Mouse (Mus musculus) hindbrain, postnatal 0 days (tissue): ENCODE data around the gene Rbpjl. TPM values are rescaled to one million over a fixed set of nuclear protein-coding genes. Genes with fewer than 3 reads are reported as not detected.

Experiments
- ATAC-seq: fragments of 200-750 bp; cut with Nextera tagmentation; 2 replicates; pipeline ENCODE4 v1.8.0; 2017; ENCODE audit warnings: mild to moderate bottlenecking, moderate TSS enrichment, moderate library complexity
- DNase-seq: peaks from one replicate; pipeline ENCODE4 v3.0.0-alpha.2; 2015; ENCODE audit warnings: low spot score
- H3K27ac ChIP-seq: fragments of 300-500 bp; sonication (generic); 2 replicates; pipeline ENCODE4 v1.5.1; 2014; ENCODE audit warnings: mild to moderate bottlenecking
- H3K27me3 ChIP-seq: fragments of 300-500 bp; sonication (generic); 2 replicates; pipeline ENCODE4 v1.6.1; 2014; ENCODE audit warnings: low read length, mixed read lengths; ENCODE audit not compliant: insufficient read depth
- H3K36me3 ChIP-seq: fragments of 300-500 bp; sonication (generic); 2 replicates; pipeline ENCODE4 v1.6.1; 2014; ENCODE audit warnings: low read length, mixed read lengths; ENCODE audit not compliant: insufficient read depth
- H3K4me1 ChIP-seq: fragments of 300-500 bp; sonication (generic); 2 replicates; pipeline ENCODE4 v1.6.1; 2014; ENCODE audit warnings: antibody characterized with exemption, low read length, mixed read lengths; ENCODE audit not compliant: insufficient read depth
- H3K4me2 ChIP-seq: fragments of 300-500 bp; sonication (generic); 2 replicates; pipeline ENCODE4 v1.6.1; 2014; ENCODE audit warnings: low read depth, mild to moderate bottlenecking, low read length, moderate library complexity, mixed read lengths
- H3K4me3 ChIP-seq: fragments of 300-500 bp; sonication (generic); 2 replicates; pipeline ENCODE4 v1.5.1; 2014; ENCODE audit warnings: low read length
- H3K9ac ChIP-seq: fragments of 300-500 bp; sonication (generic); replicated peaks from 2 replicates; pipeline ENCODE4 v1.6.1; 2014; ENCODE audit warnings: mild to moderate bottlenecking, low read length, moderate library complexity, mixed read lengths
- H3K9me3 ChIP-seq: fragments of 300-500 bp; sonication (generic); 2 replicates; pipeline ENCODE4 v1.6.1; 2016; ENCODE audit warnings: low read length, mixed read lengths
- CTCF ChIP-seq: IDR thresholded peaks from 2 replicates; pipeline ENCODE4 v1.5.1; 2016; ENCODE audit warnings: antibody characterized with exemption, control low read depth, low read depth
- WGBS: fragments of 180-500 bp; shearing (Covaris S2); extraction: QIAGEN DNeasy Blood & Tissue Kit; methylation state at CpG from one replicate; pipeline ENCODE4 v1.1.7; 2014; 5-methylcytosine and 5-hydroxymethylcytosine counted together
- polyA plus RNA-seq: library from polyadenylated mRNA; unstranded; fragments of >200 nt; fragmentation: Nextera tagmentation; extraction: Ambion mirVana; gene quantifications from 2 replicates; pipeline ENCODE4 v1.2.1, GENCODE M21; 2015
- total RNA-seq: library from RNA; depleted of rRNA; stranded (reverse); fragments of >200 nt; gene quantifications from 2 replicates; pipeline ENCODE4 v1.2.3, GENCODE M21; 2014

The Rbpjl gene
- total and polyA plus RNA-seq, 2 experiments from 2014 or later, result 0.14 TPM; not detected in 1

GRCm38 (mm10) chr2:164431676-164432465 is 28.9 kb downstream of the Rbpjl start:
- DNase-seq (no peak), ATAC-seq (no peak)
- no peaks in the 10 kb centered on the region for H3K4me1 ChIP-seq
- H3K4me2 ChIP-seq, result no peak overlapping the region
- no peak overlapping the region for H3K27ac ChIP-seq
- WGBS, result 58% methylated on average over 9 of the region's 9 CpGs
- H3K36me3 ChIP-seq, result no peaks in the 10 kb centered on the region
- no peak for TF ChIP-seq CTCF
- H3K27me3 ChIP-seq, result no peaks in the 10 kb centered on the region
- no peaks in the 10 kb centered on the region for H3K9me3 ChIP-seq
- H3K9ac ChIP-seq, result no peak overlapping the region
- no peak overlapping the region for H3K4me3 ChIP-seq

- H3K36me3 ChIP-seq, result no peaks in the 10 kb centered on the region
- 31% methylated on average over 21 of the region's 22 CpGs for WGBS
- no peaks in the 10 kb centered on the region for H3K27me3 ChIP-seq
- no peak overlapping the region for H3K4me3 ChIP-seq
- no peak overlapping the region for H3K9ac ChIP-seq
- no peak overlapping the region for H3K4me2 ChIP-seq
- 0 out of 2 replicates have a peak, but pooled peaks have one; percentile 25 for ATAC-seq
- no peak overlapping the region for H3K27ac ChIP-seq
- DNase-seq, result peak; percentile 15
- no peaks in the 10 kb centered on the region for H3K9me3 ChIP-seq
- no peaks in the 10 kb centered on the region for H3K4me1 ChIP-seq
- TF ChIP-seq CTCF, result no peak
Observed at GRCm38 (mm10) chr2:164432541-164433191, 29.7 kb downstream of the Rbpjl start.

GRCm38 (mm10) chr2:164433278-164433895 is 30.4 kb downstream of the Rbpjl start:
- H3K9ac ChIP-seq, result no peak overlapping the region
- H3K4me1 ChIP-seq, result no peaks in the 10 kb centered on the region
- H3K9me3 ChIP-seq, result no peaks in the 10 kb centered on the region
- H3K27me3 ChIP-seq, result no peaks in the 10 kb centered on the region
- DNase-seq (no peak), ATAC-seq (no peak)
- TF ChIP-seq CTCF, result no peak
- H3K4me2 ChIP-seq, result no peak overlapping the region
- 86% methylated on average over 9 of the region's 9 CpGs for WGBS
- no peaks in the 10 kb centered on the region for H3K36me3 ChIP-seq
- no peak overlapping the region for H3K27ac ChIP-seq
- no peak overlapping the region for H3K4me3 ChIP-seq

GRCm38 (mm10) chr2:164434681-164435080 is 31.7 kb downstream of the Rbpjl start:
- WGBS, result 81% methylated on average over 3 of the region's 3 CpGs
- DNase-seq, result no peak
- Histone ChIP-seq H3K9me3 (no peaks in the 10 kb centered on the region), H3K4me3 (no peak overlapping the region), H3K27me3 (no peaks in the 10 kb centered on the region), H3K36me3 (no peaks in the 10 kb centered on the region), H3K27ac (no peak overlapping the region), H3K4me2 (no peak overlapping the region), H3K9ac (no peak overlapping the region), H3K4me1 (no peaks in the 10 kb centered on the region)
- no peak for TF ChIP-seq CTCF
- no peak for ATAC-seq

GRCm38 (mm10) chr2:164435216-164436090 is 32.5 kb downstream of the Rbpjl start:
- ATAC-seq (no peak), DNase-seq (no peak)
- 65% methylated on average over 5 of the region's 5 CpGs for WGBS

More at GRCm38 (mm10) chr2:164435216-164436090, 32.5 kb downstream of the Rbpjl start:
- Histone ChIP-seq H3K9me3 (no peaks in the 10 kb centered on the region), H3K9ac (no peak overlapping the region), H3K36me3 (no peaks in the 10 kb centered on the region), H3K27me3 (no peaks in the 10 kb centered on the region), H3K27ac (no peak overlapping the region), H3K4me1 (no peaks in the 10 kb centered on the region), H3K4me3 (no peak overlapping the region), H3K4me2 (no peak overlapping the region)
- no peak for TF ChIP-seq CTCF
